Comparison of ENCODE assay signal across 2 mouse cellular contexts in the genomic region with DNA sequence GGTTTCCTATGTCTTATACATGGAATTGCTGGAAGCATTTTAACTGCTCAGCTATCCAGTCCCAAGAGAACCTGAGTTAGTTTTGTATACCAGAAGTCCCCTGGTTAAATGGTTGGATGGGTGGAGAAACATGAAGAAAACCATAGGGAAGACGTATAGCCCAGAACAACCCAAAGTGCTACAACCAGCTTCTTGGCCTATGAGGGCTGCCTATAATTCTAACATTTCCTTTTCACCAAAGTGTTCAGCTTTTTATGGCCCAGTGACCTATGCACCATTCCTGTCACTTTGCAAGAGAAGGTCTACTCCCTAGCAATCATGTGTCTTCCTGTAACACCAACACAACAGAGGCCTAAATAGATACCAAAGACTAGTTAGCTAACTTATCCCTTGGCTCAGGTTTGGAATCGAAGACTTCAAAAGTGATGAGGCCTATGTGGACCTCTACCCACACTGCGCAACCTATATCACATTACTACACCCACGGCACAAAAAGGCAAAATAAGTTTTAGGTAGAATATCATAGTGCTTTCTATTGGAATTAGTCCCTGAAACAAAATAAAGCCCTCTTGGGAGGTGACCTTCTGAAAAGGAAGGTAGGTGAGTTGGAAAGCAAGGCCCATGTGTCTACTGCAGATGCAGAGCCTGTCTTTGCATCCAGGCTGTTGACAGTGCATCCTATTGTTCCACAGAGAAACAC.
TF ChIP-seq lines count a peak whose summit lies in the region.

No protein-coding gene starts in this region.

TF ChIP-seq in C2C12, 6 proteins besides CTCF, POLR2A, EP300 and RAD21:
- TF ChIP-seq MYOD1 (IDR thresholded peaks at IDR 0.05; ENCODE audit: control insufficient read depth, insufficient read length, low read depth), result no peak
- TF ChIP-seq USF1 (IDR thresholded peaks at IDR 0.05; ENCODE audit: low read depth), result no peak
- TF ChIP-seq MYOG (IDR thresholded peaks at IDR 0.05; ENCODE audit: control insufficient read depth, extremely low read depth, insufficient read length), result no peak
- TF ChIP-seq CEBPB (IDR thresholded peaks at IDR 0.05; ENCODE audit: low read depth), result no peak
- no peak for TF ChIP-seq MAX (IDR thresholded peaks at IDR 0.05)
- TF ChIP-seq FOSL1 (IDR thresholded peaks at IDR 0.05; ENCODE audit: insufficient read depth, low read length, poor library complexity, severe bottlenecking), result no peak

TF ChIP-seq in MEL, 35 proteins besides CTCF, POLR2A, EP300 and RAD21:
- TF ChIP-seq MAZ (IDR thresholded peaks at IDR 0.05; ENCODE audit: low read depth, low read length) (no peak), USF1 (IDR thresholded peaks at IDR 0.05; ENCODE audit: low read depth, low read length) (no peak), TCF12 (IDR thresholded peaks at IDR 0.05; ENCODE audit: low read depth, low read length) (no peak), RCOR1 (IDR thresholded peaks at IDR 0.05; ENCODE audit: low read depth, low read length) (no peak), NRF1 (IDR thresholded peaks at IDR 0.05; ENCODE audit: insufficient read depth, low read depth, low read length, poor library complexity, severe bottlenecking) (no peak), ETS1 (IDR thresholded peaks at IDR 0.05; ENCODE audit: low read depth, low read length) (no peak), ELF1 (IDR thresholded peaks at IDR 0.05; ENCODE audit: low read depth, low read length) (no peak), MEF2A (IDR thresholded peaks at IDR 0.05; ENCODE audit: extremely low read depth, insufficient replicate concordance, low read depth, low read length, poor library complexity, severe bottlenecking) (no peak), CHD1 (IDR thresholded peaks at IDR 0.05; ENCODE audit: low read depth, low read length) (no peak), ZNF384 (IDR thresholded peaks at IDR 0.05; ENCODE audit: low read depth, low read length) (no peak), POLR2AphosphoS2 (IDR thresholded peaks at IDR 0.05; ENCODE audit: low read length) (no peak), SMC3 (IDR thresholded peaks at IDR 0.05; ENCODE audit: low read depth, low read length) (no peak), E2F4 (IDR thresholded peaks at IDR 0.05; ENCODE audit: borderline replicate concordance, low read depth, low read length) (no peak), SIN3A (IDR thresholded peaks at IDR 0.05; ENCODE audit: low read length) (no peak), TAL1 (IDR thresholded peaks at IDR 0.05; ENCODE audit: low read length) (no peak), CHD2 (IDR thresholded peaks at IDR 0.05; ENCODE audit: low read length) (no peak)
TF ChIP-seq in MEL: peak in this region for 0.
